18 mouse cellular contexts compared by ENCODE assay signal in the genomic region with DNA sequence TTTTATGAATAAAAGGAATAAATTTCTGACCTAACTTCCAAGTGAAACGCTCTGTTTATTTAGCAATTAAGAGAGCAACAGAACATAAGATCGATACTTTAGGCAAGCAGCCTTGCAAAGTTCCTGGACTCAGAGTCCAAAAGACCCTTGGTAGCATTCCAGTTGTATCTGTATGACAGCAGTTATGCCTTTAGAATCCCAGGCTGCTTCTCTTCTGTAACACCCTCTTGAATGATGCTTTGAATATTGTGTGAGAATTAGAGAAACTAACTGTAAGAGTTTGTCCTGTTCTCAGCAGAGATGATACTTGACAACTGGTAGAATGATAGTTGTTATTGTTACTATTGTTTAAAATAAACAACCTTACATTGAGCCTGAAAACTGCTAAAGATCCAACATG.
"Had no signal": no experiment of that assay in that cellular context is flagged by ENCODE, and none has a peak within 500 bp of the region (broad histone marks: within the 10 kb centered on the region; RNA-seq: fewer than 3 reads in every experiment).

No protein-coding gene starts in this region.

- H3K4me1 ChIP-seq: liver, embryonic 12.5 days; midbrain, embryonic 10.5 days; midbrain, embryonic 12.5 days; neural tube, embryonic 13.5 days; neural tube, embryonic 15.5 days had no signal

- ATAC-seq: liver, embryonic 12.5 days; midbrain, embryonic 16.5 days had no signal

- H3K36me3 ChIP-seq: liver, embryonic 12.5 days; midbrain, embryonic 10.5 days; midbrain, embryonic 12.5 days; neural tube, embryonic 13.5 days; neural tube, embryonic 15.5 days had no signal

- H3K4me2 ChIP-seq: liver, embryonic 12.5 days; midbrain, embryonic 12.5 days; neural tube, embryonic 13.5 days; neural tube, embryonic 15.5 days had no signal

- DNase-seq: lung, postnatal 10 days; midbrain, embryonic 14.5 days; retina, postnatal 1 day; right cerebral cortex, adult 18-20 months; right cerebral cortex, postnatal 25 days; right cerebral cortex, postnatal 4 days; spleen, adult 18-20 months; thymus, adult 18-20 months; thymus, postnatal 14 days; thymus, postnatal 36 days had no signal

- H3K27me3 ChIP-seq: liver, embryonic 12.5 days; midbrain, embryonic 12.5 days; neural tube, embryonic 13.5 days; neural tube, embryonic 15.5 days had no signal

- H3K27ac ChIP-seq: liver, embryonic 12.5 days; liver, embryonic 14.5 days; midbrain, embryonic 10.5 days; midbrain, embryonic 12.5 days; neural tube, embryonic 13.5 days; neural tube, embryonic 15.5 days had no signal

- H3K4me3 ChIP-seq: liver, embryonic 12.5 days; midbrain, embryonic 10.5 days; midbrain, embryonic 12.5 days; myocyte; neural tube, embryonic 13.5 days; neural tube, embryonic 15.5 days had no signal

- H3K9ac ChIP-seq: liver, embryonic 12.5 days; liver, embryonic 14.5 days; midbrain, embryonic 12.5 days; neural tube, embryonic 13.5 days; neural tube, embryonic 15.5 days had no signal

- H3K9me3 ChIP-seq: liver, embryonic 12.5 days; midbrain, embryonic 10.5 days; midbrain, embryonic 12.5 days; neural tube, embryonic 13.5 days had no signal
